Mouse (Mus musculus) small intestine, adult 2 months (tissue): ENCODE data around the gene Wnt9a.

ENCODE experiments used
- CTCF ChIP-seq: fragments of 200-500 bp; IDR thresholded peaks from 2 replicates; pipeline ENCODE4 v1.5.1; 2012; ENCODE audit warnings: low read depth, mild to moderate bottlenecking, control low read depth, inconsistent platforms, low read length, moderate library complexity, mixed read lengths; ENCODE audit not compliant: insufficient replicate concordance, insufficient read length; ENCODE audit errors: extremely low read depth
- POLR2A ChIP-seq: fragments of 200-500 bp; IDR thresholded peaks from 2 replicates; pipeline ENCODE4 v1.6.1; 2012; ENCODE audit warnings: low read depth, mild to moderate bottlenecking, control low read depth, inconsistent platforms, low read length, moderate library complexity

DNA sequence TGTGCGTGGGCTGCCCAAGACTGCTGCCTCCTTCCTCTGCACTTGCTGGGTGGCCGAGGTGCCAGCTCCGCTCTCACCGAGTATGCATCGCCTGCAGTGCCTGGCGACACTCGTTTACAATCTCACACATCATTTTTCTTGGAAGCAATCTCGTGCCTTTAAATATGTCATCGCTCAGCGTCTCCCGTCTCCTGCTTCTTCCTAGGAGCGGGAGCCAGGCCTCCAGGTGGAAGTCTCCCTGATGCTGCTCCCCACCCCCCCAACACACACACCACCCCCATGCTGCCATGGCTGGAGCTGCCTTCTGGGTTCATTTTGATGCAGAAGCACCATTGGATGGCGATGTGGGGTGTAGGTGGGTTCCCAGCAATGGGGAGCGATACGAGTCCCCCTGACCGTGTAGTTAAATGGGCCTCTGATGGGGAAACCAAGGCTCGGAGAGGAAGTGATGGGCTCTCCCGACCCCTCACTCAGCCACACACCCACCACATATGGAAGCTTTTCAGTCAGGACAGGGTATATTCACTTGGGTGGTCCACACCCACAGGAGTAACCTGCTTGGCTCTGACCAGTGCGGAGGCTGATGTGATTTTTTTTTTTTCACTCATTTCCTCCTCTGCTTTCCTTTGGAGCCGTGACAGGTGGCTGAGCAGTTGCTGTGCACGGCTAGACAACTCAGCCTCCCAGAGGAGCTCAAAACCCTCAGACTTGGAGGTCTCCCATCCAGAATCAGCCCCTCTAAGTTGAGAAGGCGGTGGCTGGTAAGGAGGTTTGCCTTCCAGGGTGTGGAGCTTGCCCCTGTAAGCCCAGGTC lies 1.5 kb upstream of the Wnt9a start:
- TF ChIP-seq CTCF (no peak), POLR2A (no peak)
